Mouse (Mus musculus): ENCODE results near the gene Gm6890. TPM values are rescaled to one million over a fixed set of nuclear protein-coding genes. Genes with fewer than 3 reads are reported as not detected.
"Not testable (repeated sequence)": the region's sequence is repeated elsewhere in the genome, so short reads cannot be mapped to it uniquely, and the experiment has no call there.

Gm6890 gene
- polyA plus RNA-seq (2015; fragmentation: Nextera tagmentation; extraction: Ambion mirVana): not detected in 2 replicates

DNA sequence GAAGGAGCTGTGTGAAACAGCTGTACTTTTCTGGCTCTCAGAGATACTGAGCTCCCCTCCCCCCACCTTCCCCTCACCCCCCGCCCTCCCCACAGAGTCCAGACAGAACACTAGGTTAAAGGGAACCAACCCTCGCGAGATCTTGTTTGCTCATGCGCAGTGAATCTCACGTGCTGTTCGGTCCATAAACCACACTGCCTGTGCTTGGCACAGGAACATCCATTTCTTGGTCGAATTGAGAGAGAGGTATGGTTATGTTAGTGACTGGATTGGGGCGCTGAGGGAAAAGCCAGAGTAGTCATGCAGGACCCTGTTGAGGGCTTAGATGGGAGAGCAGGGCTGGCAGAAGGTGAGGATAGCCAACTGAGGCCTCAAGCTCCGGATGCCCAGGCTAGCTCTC is at the start of gene Gm6890:
Gene Gm6890, plus strand, starts transcription at position 301 of the 400 bp plus-strand sequence.
- 90% methylated on average over 9 of the region's 9 CpGs for whole genome bisulfite sequencing

DNA sequence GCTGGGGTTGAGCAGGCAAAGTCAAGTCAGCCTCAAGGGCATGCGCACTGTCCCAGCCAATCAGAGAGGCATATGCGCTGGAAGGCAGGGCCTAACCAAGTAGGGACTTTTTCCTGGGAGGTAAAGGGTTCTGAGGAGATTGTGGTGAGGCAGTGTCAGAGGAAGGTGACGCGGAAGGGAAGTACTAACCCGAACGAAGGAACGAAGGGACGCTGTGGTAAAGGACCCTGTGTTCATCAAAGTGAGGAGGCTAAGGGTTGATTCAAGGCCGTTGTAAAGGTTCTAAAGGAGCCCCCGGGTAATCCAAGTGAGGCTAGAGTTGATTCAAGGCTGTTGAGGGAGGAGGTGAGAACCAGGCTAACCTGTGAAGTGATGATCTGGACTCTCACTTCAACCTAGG is 14.5 kb upstream of the Gm6890 start:
- H3K27me3 ChIP-seq; H3K27ac ChIP-seq (replicated peaks); H3K9ac ChIP-seq (replicated peaks); H3K4me2 ChIP-seq (replicated peaks); H3K9me3 ChIP-seq; ATAC-seq (replicated peaks); H3K4me3 ChIP-seq; H3K36me3 ChIP-seq; H3K4me1 ChIP-seq: not testable (repeated sequence)
- WGBS: 93% methylated on average over 10 of the region's 10 CpGs

More for the DNA sequence above, at the start of gene Gm6890:
- not testable (repeated sequence) for H3K27ac ChIP-seq (replicated peaks); H3K4me2 ChIP-seq (replicated peaks); ATAC-seq (replicated peaks); H3K27me3 ChIP-seq; H3K36me3 ChIP-seq; H3K9me3 ChIP-seq; H3K9ac ChIP-seq (replicated peaks); H3K4me1 ChIP-seq; H3K4me3 ChIP-seq

DNA sequence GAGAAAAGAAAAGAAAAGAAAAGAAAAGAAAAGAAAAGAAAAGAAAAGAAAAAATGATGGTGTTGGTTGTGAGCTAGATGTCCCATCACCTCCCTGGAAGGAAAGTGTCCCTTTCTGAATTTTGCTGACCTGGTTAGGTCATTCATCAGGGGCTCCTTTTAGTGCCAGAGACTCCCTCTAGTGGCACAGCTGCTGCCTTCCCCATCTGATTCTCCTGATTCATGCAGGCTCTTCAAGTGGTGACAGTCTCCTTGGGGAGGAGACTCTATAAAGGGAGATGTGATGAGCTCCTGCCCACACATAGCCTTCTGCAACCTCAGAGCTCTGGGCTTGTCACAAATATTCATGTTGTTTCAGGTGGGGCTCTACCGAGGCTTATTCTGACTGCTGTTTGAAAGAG is 30.0 kb downstream of the Gm6890 start:
- ATAC-seq (replicated peaks); H3K9me3 ChIP-seq; H3K9ac ChIP-seq (replicated peaks); H3K4me3 ChIP-seq; H3K27ac ChIP-seq (replicated peaks); H3K27me3 ChIP-seq; H3K4me2 ChIP-seq (replicated peaks); H3K4me1 ChIP-seq; H3K36me3 ChIP-seq: not testable (repeated sequence)
- WGBS: no CpG with 5 or more reads among the region's 1 CpGs

Other genes starting within 250 kb of the Gm6890 start
- not detected in 2 replicates for gene Olfr1326-ps1, start 166.0 kb upstream of the Gm6890 start, polyA plus RNA-seq (2015; fragmentation: Nextera tagmentation; extraction: Ambion mirVana)
- not detected in 2 replicates for gene Olfr1325, start 148.2 kb upstream of the Gm6890 start, polyA plus RNA-seq (2015; fragmentation: Nextera tagmentation; extraction: Ambion mirVana)
- 0.22 and 0.29 TPM in 2 replicates for gene Gm5640, start 95.3 kb upstream of the Gm6890 start, polyA plus RNA-seq (2015; fragmentation: Nextera tagmentation; extraction: Ambion mirVana)
- gene Gm5936, start 96.3 kb downstream of the Gm6890 start, polyA plus RNA-seq (2015; fragmentation: Nextera tagmentation; extraction: Ambion mirVana): 0.14 TPM in 1 of 2 replicates, not detected in the other